Mouse (Mus musculus): ENCODE measurements around the gene Glo1. TPM values are rescaled to one million over a fixed set of nuclear protein-coding genes. Genes with fewer than 3 reads are reported as not detected.

Gene Glo1
- polyA plus RNA-seq, 1 experiment from 2014 or later = 210 TPM

DNA sequence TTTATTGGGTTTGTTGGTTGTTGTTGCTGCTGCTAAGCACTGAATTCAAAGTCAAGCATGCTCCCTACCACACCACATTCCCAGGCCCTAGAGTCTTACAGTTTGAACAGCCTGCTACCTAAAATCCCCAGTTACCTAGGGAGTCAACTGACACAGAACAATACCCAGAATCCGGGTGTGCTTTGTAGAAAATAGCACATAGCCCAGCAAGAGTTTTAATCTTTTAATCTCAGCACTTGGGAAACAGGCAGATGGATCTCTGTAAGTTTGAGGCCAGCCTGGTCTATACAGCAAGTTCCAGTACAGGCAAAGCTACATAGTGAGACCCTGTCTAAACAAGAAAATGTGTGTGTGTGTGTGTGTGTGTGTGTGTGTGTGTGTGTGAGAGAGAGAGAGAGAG lies 15.9 kb downstream of the Glo1 start:
- 70% methylated on average over 1 of the region's 1 CpGs for WGBS
- H3K4me3 ChIP-seq = peak overlapping the region; percentile 71; the same call in 1 of the 2 replicates
- peaks cover 30% of the 10 kb centered on the region for H3K4me1 ChIP-seq

GRCm38 (mm10) chr17:30609980-30610307 lies 16.7 kb downstream of the Glo1 start:
- H3K9me3 ChIP-seq = no peaks in the 10 kb centered on the region
- no peak overlapping the region for H3K4me3 ChIP-seq
- peaks cover 36% of the 10 kb centered on the region for H3K4me1 ChIP-seq
- H3K36me3 ChIP-seq (replicated peaks) = peaks cover 15% of the 10 kb centered on the region; the same call in 1 of the 2 replicates
- 95% methylated on average over 5 of the region's 5 CpGs for WGBS
- DNase-seq (ENCODE audit: low spot score) = no peak
- H3K27me3 ChIP-seq (replicated peaks; ENCODE audit: low read depth, poor library complexity, severe bottlenecking) = no peaks in the 10 kb centered on the region
- H3K27ac ChIP-seq (replicated peaks) = no peak overlapping the region

More for the DNA sequence above, 15.9 kb downstream of the Glo1 start:
- Histone ChIP-seq H3K36me3 (replicated peaks) (peaks cover 15% of the 10 kb centered on the region; the same call in 1 of the 2 replicates), H3K9me3 (no peaks in the 10 kb centered on the region), H3K27me3 (replicated peaks; ENCODE audit: low read depth, poor library complexity, severe bottlenecking) (no peaks in the 10 kb centered on the region), H3K27ac (replicated peaks) (no peak overlapping the region)
- DNase-seq (ENCODE audit: low spot score) = peak; percentile 4

DNA sequence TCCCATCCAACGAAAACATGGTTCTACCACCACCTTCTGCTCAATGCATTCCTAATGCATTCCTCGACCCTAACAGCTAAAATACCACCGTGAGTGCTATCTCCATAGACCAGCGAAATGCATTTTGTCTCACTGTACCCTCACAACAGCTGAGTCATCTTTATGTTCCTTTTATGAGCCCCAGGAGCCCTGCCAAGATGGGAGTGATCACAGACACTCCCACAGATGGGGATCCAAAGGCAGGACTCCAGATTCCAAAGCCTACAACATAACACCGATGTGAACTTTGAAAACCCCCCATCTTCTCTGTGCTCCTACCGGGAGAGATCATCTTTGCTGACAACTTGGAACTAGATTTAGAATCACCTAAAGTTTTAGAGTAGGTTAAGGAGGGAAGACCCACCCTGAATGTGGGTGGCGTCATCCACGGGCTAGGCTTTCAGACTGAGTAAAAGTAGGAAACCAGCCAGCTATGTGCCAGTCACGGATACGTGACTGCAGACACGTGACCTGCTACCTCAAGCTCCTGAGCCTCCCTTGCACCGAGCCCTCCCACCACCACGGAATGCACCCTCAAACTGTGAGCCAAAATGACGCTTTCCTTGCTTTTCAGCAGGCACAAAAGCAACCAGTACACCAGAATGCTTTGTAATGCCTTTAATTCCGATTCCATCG lies 17.2 kb downstream of the Glo1 start:
- H3K9me3 ChIP-seq = no peaks in the 10 kb centered on the region
- peaks cover 38% of the 10 kb centered on the region for H3K4me1 ChIP-seq
- no peak overlapping the region for H3K4me3 ChIP-seq
- no peak overlapping the region for H3K27ac ChIP-seq (replicated peaks)
- no peaks in the 10 kb centered on the region for H3K27me3 ChIP-seq (replicated peaks; ENCODE audit: low read depth, poor library complexity, severe bottlenecking)
- H3K36me3 ChIP-seq (replicated peaks) = peaks cover 15% of the 10 kb centered on the region; the same call in 1 of the 2 replicates
- whole genome bisulfite sequencing = 93% methylated on average over 16 of the region's 16 CpGs
- no peak for DNase-seq (ENCODE audit: low spot score)

- Histone ChIP-seq H3K27ac (replicated peaks) (peak overlapping the region; percentile 45; the same call in 1 of the 2 replicates), H3K4me1 (peaks cover 38% of the 10 kb centered on the region), H3K36me3 (replicated peaks) (peaks cover 27% of the 10 kb centered on the region), H3K4me3 (no peak overlapping the region), H3K9me3 (no peaks in the 10 kb centered on the region), H3K27me3 (replicated peaks; ENCODE audit: low read depth, poor library complexity, severe bottlenecking) (no peaks in the 10 kb centered on the region)
- DNase-seq (ENCODE audit: low spot score) = no peak
- 70% methylated on average over 8 of the region's 8 CpGs for WGBS
Observed at GRCm38 (mm10) chr17:30607909-30608495, 18.7 kb downstream of the Glo1 start.

- no peak for DNase-seq (ENCODE audit: low spot score)
- Histone ChIP-seq H3K27me3 (replicated peaks; ENCODE audit: low read depth, poor library complexity, severe bottlenecking) (no peaks in the 10 kb centered on the region), H3K36me3 (replicated peaks) (peaks cover 34% of the 10 kb centered on the region), H3K27ac (replicated peaks) (peak overlapping the region; percentile 44), H3K9me3 (no peaks in the 10 kb centered on the region), H3K4me1 (peaks cover 38% of the 10 kb centered on the region), H3K4me3 (no peak overlapping the region)
- 91% methylated on average over 7 of the region's 7 CpGs for WGBS
Observed at GRCm38 (mm10) chr17:30607330-30607729, 19.3 kb downstream of the Glo1 start.

- Histone ChIP-seq H3K36me3 (replicated peaks) (peaks cover 41% of the 10 kb centered on the region), H3K9me3 (no peaks in the 10 kb centered on the region), H3K4me1 (peaks cover 35% of the 10 kb centered on the region), H3K4me3 (no peak overlapping the region), H3K27ac (replicated peaks) (no peak overlapping the region), H3K27me3 (replicated peaks; ENCODE audit: low read depth, poor library complexity, severe bottlenecking) (no peaks in the 10 kb centered on the region)
- DNase-seq (ENCODE audit: low spot score) = no peak
- 93% methylated on average over 8 of the region's 8 CpGs for WGBS
Observed at GRCm38 (mm10) chr17:30606634-30607081, 20.0 kb downstream of the Glo1 start.

GRCm38 (mm10) chr17:30606206-30606605 lies 20.5 kb downstream of the Glo1 start:
- Histone ChIP-seq H3K9me3 (no peaks in the 10 kb centered on the region), H3K27ac (replicated peaks) (no peak overlapping the region), H3K4me3 (no peak overlapping the region), H3K27me3 (replicated peaks; ENCODE audit: low read depth, poor library complexity, severe bottlenecking) (no peaks in the 10 kb centered on the region), H3K4me1 (peaks cover 31% of the 10 kb centered on the region), H3K36me3 (replicated peaks) (peaks cover 45% of the 10 kb centered on the region)
- WGBS = 91% methylated on average over 11 of the region's 11 CpGs
- no peak for DNase-seq (ENCODE audit: low spot score)

DNA sequence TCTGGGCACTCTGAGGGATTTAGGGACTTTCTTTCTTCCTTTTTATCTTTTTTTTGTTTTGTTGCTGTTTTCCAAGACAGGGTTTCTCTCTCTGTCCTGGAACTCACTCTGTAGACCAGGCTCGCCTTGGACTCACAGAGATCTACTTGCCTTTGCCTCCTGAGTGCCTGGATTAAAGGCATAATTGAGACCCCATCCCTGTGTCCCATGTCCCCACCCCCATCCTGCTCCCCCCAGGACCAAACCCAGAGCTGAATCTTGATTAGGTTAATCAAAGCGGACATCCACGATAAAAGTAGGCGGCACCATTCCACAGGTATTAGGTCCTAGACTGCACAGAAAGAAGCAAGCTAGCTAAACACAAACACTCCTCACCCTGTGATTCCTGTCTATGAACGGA lies 21.7 kb downstream of the Glo1 start:
- H3K4me3 ChIP-seq = no peak overlapping the region
- 87% methylated on average over 5 of the region's 5 CpGs for WGBS
- H3K9me3 ChIP-seq = no peaks in the 10 kb centered on the region
- peaks cover 24% of the 10 kb centered on the region for H3K4me1 ChIP-seq
- no peak overlapping the region for H3K27ac ChIP-seq (replicated peaks)
- DNase-seq (ENCODE audit: low spot score) = no peak
- H3K36me3 ChIP-seq (replicated peaks) = peaks cover 56% of the 10 kb centered on the region
- no peaks in the 10 kb centered on the region for H3K27me3 ChIP-seq (replicated peaks; ENCODE audit: low read depth, poor library complexity, severe bottlenecking)

- no peak overlapping the region for H3K4me3 ChIP-seq
- no peaks in the 10 kb centered on the region for H3K9me3 ChIP-seq
- H3K36me3 ChIP-seq (replicated peaks) = peaks cover 58% of the 10 kb centered on the region
- WGBS = 90% methylated on average over 6 of the region's 6 CpGs
- H3K4me1 ChIP-seq = peaks cover 24% of the 10 kb centered on the region
- no peak overlapping the region for H3K27ac ChIP-seq (replicated peaks)
- H3K27me3 ChIP-seq (replicated peaks; ENCODE audit: low read depth, poor library complexity, severe bottlenecking) = no peaks in the 10 kb centered on the region
- no peak for DNase-seq (ENCODE audit: low spot score)
Observed at GRCm38 (mm10) chr17:30604296-30604695, 22.4 kb downstream of the Glo1 start.

GRCm38 (mm10) chr17:30602175-30602574 lies 24.5 kb downstream of the Glo1 start:
- 94% methylated on average over 14 of the region's 14 CpGs for WGBS
- DNase-seq (ENCODE audit: low spot score) = no peak
- peaks cover 75% of the 10 kb centered on the region for H3K36me3 ChIP-seq (replicated peaks)
- 0 out of 2 replicates have a peak, but pooled peaks cover 2% of the 10 kb centered on the region for H3K9me3 ChIP-seq
- peaks cover 12% of the 10 kb centered on the region for H3K4me1 ChIP-seq
- H3K27ac ChIP-seq (replicated peaks) = no peak overlapping the region
- no peak overlapping the region for H3K4me3 ChIP-seq
- no peaks in the 10 kb centered on the region for H3K27me3 ChIP-seq (replicated peaks; ENCODE audit: low read depth, poor library complexity, severe bottlenecking)

DNA sequence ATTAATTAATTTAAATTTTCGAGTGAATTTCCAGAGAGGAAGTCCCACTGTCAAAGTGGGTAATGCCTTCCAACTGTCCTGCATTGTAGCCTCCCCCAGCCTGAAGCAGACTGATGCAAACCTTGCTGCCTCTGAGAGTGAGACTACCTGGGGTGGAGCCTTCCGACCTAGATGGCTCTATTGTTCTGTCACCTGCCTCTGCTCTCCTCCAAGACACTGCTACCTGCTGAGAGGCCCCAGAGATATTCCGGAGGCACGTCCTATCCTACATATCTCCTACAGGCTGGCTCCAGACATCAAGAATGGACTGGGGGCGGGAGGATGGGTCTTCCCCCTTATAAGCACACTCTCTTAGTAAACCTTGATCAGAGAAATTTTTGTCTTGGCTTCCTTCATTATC lies 28.4 kb downstream of the Glo1 start:
- Histone ChIP-seq H3K27me3 (replicated peaks; ENCODE audit: low read depth, poor library complexity, severe bottlenecking) (no peaks in the 10 kb centered on the region), H3K4me1 (peaks cover 13% of the 10 kb centered on the region), H3K9me3 (0 out of 2 replicates have a peak, but pooled peaks cover 6% of the 10 kb centered on the region), H3K27ac (replicated peaks) (no peak overlapping the region), H3K4me3 (no peak overlapping the region), H3K36me3 (replicated peaks) (peaks cover 92% of the 10 kb centered on the region)
- 80% methylated on average over 5 of the region's 5 CpGs for WGBS
- no peak for DNase-seq (ENCODE audit: low spot score)

DNA sequence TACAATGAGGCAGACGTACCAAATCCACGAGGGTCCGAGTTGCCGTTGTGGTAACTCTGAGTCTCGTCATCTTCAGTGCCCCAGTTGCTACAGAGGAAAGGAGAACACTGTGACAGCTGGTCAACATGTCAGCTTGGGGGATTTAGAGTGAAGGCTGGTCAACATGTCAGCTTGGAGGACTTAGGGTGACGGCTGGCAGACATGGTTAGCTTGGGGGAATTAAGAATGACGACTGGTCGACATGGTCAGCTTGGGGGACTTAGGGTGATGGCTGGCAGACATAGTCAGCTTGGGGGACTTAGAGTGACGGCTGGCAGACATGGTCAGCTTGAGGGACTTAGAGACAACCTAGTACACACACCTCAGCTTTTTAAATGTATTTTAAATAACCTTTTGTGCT lies 28.9 kb downstream of the Glo1 start:
- DNase-seq (ENCODE audit: low spot score) = no peak
- WGBS = 96% methylated on average over 9 of the region's 9 CpGs
- Histone ChIP-seq H3K4me1 (peaks cover 13% of the 10 kb centered on the region), H3K27ac (replicated peaks) (no peak overlapping the region), H3K9me3 (0 out of 2 replicates have a peak, but pooled peaks cover 6% of the 10 kb centered on the region), H3K27me3 (replicated peaks; ENCODE audit: low read depth, poor library complexity, severe bottlenecking) (no peaks in the 10 kb centered on the region), H3K4me3 (no peak overlapping the region), H3K36me3 (replicated peaks) (peaks cover 91% of the 10 kb centered on the region)

GRCm38 (mm10) chr17:30594846-30595245 lies 31.8 kb downstream of the Glo1 start:
- H3K4me3 ChIP-seq = no peak overlapping the region
- H3K36me3 ChIP-seq (replicated peaks) = peaks cover 78% of the 10 kb centered on the region
- 31% methylated on average over 6 of the region's 6 CpGs for WGBS
- peak; percentile 56 for DNase-seq (ENCODE audit: low spot score)
- H3K27ac ChIP-seq (replicated peaks) = 0 out of 2 replicates have a peak overlapping the region, but pooled peaks have one; percentile 42
- 0 out of 2 replicates have a peak, but pooled peaks cover 6% of the 10 kb centered on the region for H3K9me3 ChIP-seq
- H3K27me3 ChIP-seq (replicated peaks; ENCODE audit: low read depth, poor library complexity, severe bottlenecking) = no peaks in the 10 kb centered on the region
- peaks cover 13% of the 10 kb centered on the region for H3K4me1 ChIP-seq

Measured in embryonic facial prominence, embryonic 10.5 days (tissue).